Mouse (Mus musculus): ENCODE results near the gene Pitpnm3.
A peak's percentile ranks its signal among the peaks of the same experiment; 100 is the strongest.

The Pitpnm3 gene

DNA sequence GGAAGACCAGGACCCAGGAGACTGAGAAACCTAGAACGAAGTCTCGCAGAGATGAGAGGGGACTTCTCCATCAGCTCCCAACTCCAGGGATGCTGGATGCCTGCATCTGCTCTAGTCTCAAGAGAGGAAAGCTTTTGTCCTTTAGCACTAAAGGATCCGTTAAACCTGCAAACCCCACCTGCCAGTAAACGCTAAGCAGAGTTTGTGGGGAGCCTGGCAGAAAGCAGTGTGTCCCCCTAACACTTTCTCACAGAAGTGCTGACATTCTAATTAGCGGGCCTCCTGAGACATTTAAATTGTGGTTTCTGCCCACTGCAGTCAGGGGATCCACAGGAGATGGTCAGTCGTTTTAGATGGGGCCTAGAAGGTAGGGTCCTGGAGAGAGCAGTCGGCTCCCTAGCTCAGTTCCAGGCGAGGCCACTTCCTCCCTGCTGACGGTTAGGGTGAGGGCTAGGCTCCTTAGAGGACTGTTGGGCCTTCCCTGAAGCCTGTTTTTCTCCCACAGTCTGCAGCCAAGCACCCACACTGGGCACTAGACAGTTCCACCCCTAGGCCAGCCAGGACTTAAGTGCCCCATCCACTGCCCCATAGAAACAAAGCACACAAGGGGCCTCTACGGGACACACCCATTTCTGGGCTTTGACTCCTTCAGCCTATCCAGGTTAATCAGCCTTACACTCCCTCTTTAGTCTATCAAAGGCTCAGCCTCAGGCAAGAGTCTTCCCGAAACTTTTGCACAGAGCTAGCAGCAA lies 829 bp upstream of the Pitpnm3 start:
- peak; percentile 31 for DNase-seq (ENCODE audit: low spot score)

GRCm38 (mm10) chr11:72134536-72135382 lies 819 bp downstream of the Pitpnm3 start:
- no peak for DNase-seq (ENCODE audit: low spot score)

GRCm38 (mm10) chr11:72133075-72133474 lies 2.5 kb downstream of the Pitpnm3 start:
- no peak for DNase-seq (ENCODE audit: low spot score)

- DNase-seq (ENCODE audit: low spot score): no peak
These were observed 3.3 kb downstream of the Pitpnm3 start for GRCm38 (mm10) chr11:72132266-72132665.

- no peak for DNase-seq (ENCODE audit: low spot score)
These were observed 3.9 kb downstream of the Pitpnm3 start for GRCm38 (mm10) chr11:72131697-72132096.

DNA sequence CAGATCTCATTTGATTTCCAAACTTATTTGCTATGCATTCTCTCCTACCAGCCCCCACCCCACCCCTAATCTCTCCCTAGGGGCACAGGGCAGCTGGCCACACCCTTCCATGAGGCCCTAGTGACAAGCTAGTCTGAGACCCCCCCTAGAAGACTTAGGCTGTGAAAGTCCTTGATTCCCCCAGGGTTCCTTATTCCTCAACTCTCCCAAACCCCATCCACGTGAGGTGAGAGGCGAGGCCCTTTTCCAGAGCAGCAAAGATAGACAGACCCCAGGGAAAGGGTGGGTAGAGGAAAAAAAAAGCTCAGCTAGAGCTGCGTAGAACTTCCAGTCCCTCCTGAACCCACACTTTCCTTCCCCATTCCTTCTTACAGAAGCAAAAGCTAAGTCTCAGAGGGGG lies 4.7 kb downstream of the Pitpnm3 start:
- DNase-seq (ENCODE audit: low spot score): no peak

GRCm38 (mm10) chr11:72130472-72130871 lies 5.1 kb downstream of the Pitpnm3 start:
- no peak for DNase-seq (ENCODE audit: low spot score)

- no peak for DNase-seq (ENCODE audit: low spot score)
These were observed 5.6 kb downstream of the Pitpnm3 start for GRCm38 (mm10) chr11:72130021-72130420.

- DNase-seq (ENCODE audit: low spot score): no peak
These were observed 6.3 kb downstream of the Pitpnm3 start for GRCm38 (mm10) chr11:72129032-72129894.

DNA sequence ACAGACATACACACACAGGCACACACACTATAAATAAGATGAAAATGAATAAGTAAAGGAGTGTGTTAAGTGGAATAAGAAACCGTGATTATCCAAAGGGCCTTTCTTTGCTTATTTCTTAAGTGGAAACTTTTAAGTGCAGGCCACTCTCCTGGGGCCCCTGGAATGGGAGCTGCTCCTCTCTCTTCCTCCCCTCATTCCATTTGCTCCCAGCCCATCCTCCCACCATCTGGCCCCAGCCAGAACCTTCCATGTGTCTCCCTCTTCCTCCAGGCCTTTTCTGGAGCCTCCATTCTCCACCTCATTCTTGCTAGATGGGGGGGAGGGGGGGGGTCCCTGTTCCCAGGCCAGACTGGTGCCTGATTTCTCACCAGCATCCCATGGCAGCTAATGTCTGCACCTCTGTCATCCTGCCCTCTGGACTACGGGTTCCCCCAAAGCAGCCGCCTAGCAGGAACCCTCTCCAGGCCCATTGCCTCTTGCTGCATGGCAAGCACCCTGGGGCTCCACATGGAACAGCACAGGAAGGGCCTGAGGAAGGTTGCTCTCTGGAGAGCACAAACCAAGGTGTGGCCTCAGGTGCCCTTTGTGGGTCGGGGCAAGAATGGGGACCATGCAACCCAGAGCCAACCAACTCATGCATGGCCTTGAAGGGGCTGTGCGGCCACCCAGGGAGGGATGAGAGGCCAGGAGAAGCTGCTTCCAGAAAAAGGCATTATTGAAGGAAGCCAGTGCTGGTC lies 8.0 kb downstream of the Pitpnm3 start:
- no peak for DNase-seq (ENCODE audit: low spot score)

DNA sequence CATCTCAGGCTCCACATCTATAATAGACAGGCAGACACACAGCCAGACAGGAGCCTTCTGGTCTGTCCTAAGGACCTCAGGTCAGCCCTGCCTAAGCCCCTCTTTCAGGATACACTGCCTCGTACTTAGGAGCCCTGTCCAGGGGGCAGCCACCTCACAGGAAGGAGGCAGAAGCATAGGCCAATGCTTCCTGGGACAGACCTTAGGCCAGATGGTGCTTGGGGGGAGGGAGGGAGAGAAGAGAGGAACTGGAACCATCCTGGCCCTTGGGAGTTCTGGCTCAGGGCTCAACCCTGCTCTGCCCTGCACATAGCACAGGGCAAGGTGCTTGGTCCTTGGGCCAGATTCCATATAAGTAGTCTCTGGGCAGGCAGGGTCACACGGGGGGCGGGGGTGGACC lies 9.8 kb downstream of the Pitpnm3 start:
- no peak for DNase-seq (ENCODE audit: low spot score)

DNA sequence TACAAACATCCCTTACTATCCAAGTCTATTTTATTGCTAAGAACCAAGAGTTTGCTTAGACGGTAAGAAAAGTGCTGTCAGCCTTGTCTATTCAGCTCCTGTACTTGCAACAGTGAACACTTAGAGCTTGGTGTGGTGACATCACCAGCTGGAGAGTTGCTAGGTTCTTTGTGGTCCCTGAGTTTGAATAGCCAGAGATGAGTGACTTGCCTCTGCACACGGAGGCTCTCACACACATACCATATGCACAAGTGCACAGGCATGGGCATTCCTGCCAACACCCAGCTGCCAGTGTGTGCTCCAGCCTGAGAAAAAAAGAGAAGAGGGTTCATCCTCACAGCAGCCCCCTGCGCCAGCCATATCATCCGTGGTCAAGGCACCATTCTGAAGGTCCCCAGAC lies 12.0 kb downstream of the Pitpnm3 start:
- no peak for DNase-seq (ENCODE audit: low spot score)

- no peak for DNase-seq (ENCODE audit: low spot score)
These were observed 15.2 kb downstream of the Pitpnm3 start for GRCm38 (mm10) chr11:72120354-72120753.

DNA sequence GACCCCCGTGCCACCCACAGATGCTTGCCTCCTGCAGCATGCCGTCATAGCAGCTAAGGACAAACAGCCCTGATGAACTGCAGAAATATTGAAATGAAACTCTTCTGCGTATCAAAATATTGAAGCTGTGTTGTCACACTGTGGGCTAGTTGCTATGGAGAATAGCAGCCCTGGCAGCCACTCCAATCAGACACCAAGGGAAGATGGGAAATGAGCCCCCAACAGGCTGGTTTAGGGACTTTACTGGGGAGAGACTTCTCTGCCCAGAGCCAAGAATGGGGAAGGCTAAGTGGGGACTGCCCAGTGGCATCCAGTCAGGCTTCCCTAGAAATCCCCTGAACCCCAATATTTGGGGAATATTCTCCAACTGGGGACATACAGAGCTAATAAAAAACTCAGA lies 16.9 kb downstream of the Pitpnm3 start:
- DNase-seq (ENCODE audit: low spot score): no peak

- peak; percentile 36 for DNase-seq (ENCODE audit: low spot score)
These were observed 22.3 kb downstream of the Pitpnm3 start for GRCm38 (mm10) chr11:72113296-72113695.

- DNase-seq (ENCODE audit: low spot score): no peak
These were observed 24.9 kb downstream of the Pitpnm3 start for GRCm38 (mm10) chr11:72110726-72111125.

DNA sequence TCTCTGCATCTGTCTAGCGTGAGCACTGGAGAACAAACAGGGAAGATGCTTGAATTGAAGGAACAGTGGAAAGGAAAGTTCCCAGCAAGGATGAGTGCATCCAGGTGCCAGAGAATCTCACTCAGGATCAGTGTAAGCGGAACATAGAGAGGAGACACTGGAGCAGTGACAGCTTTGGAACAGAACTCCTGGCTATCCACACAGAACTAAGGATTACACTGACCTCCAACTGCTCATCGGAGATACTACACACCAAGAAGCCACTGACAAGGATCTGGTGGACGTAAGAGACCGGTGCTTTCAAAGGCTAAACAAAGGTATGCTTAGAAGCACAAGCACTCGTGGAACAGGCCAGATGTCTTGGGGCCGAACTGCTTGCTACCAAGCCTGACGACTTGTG lies 31.4 kb downstream of the Pitpnm3 start:
- no peak for DNase-seq (ENCODE audit: low spot score)

DNA sequence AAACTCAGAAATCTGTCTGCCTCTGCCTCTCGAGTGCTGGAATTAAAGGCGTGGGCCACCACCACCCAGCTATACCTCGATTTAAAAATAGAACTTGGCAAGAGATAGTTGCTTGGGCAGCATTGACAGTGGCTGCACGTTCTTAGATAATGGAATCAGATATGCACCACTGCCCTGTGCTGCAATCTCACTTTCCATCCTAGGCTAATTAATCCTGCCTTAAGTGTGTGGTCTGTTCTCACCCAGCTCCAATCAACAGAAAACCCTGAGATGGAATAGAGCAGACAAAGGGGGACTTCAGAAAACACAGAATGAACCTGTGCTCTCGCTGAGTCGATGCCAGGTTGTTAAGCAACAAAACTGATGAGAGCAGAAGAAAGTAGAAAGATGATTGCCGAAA lies 32.0 kb downstream of the Pitpnm3 start:
- DNase-seq (ENCODE audit: low spot score): no peak

DNA sequence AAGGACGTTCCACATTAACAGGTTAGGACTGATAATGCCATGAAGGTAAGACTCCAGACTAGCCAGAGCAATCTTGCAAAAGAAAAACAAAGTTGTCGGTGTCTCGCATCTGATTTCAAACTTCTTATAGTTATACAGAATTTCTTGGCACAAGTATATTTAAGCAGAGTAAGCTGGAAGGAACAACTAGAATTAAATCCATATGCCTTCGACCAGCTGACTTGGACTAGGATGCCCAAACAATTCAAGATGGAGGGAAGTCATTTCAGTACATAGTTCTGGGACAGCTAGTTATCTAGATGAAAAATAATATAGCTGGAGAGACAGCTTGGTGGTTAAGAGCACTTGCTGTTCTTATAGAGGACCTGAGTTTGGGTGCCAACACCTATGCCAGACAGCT lies 34.6 kb downstream of the Pitpnm3 start:
- no peak for DNase-seq (ENCODE audit: low spot score)

GRCm38 (mm10) chr11:72099181-72099580 lies 36.4 kb downstream of the Pitpnm3 start:
- no peak for DNase-seq (ENCODE audit: low spot score)

DNA sequence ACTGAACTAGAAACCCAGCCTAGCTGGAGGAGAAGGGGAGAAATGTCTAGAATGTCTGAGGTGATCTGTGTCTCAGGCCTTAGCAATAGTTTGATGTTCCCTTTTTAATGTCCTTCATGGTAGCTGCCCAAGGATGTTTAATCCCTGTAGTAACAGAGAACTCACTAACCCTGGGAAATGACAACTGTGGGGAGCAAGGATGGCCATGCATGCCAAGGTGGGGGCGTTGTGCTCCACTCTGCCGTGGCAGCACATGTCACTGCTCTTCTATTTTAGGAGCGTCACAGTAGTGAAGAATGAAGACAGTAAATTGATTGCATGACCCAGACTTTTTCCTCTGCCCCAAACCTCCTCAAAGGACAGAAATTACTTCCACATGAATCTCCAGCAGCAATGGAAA lies 37.6 kb downstream of the Pitpnm3 start:
- no peak for DNase-seq (ENCODE audit: low spot score)

GRCm38 (mm10) chr11:72095994-72096393 lies 39.6 kb downstream of the Pitpnm3 start:
- DNase-seq (ENCODE audit: low spot score): no peak

Measured in embryo, embryonic 10.5 days (tissue).